Mouse (Mus musculus): ENCODE results near the gene E130208F15Rik.

DNA sequence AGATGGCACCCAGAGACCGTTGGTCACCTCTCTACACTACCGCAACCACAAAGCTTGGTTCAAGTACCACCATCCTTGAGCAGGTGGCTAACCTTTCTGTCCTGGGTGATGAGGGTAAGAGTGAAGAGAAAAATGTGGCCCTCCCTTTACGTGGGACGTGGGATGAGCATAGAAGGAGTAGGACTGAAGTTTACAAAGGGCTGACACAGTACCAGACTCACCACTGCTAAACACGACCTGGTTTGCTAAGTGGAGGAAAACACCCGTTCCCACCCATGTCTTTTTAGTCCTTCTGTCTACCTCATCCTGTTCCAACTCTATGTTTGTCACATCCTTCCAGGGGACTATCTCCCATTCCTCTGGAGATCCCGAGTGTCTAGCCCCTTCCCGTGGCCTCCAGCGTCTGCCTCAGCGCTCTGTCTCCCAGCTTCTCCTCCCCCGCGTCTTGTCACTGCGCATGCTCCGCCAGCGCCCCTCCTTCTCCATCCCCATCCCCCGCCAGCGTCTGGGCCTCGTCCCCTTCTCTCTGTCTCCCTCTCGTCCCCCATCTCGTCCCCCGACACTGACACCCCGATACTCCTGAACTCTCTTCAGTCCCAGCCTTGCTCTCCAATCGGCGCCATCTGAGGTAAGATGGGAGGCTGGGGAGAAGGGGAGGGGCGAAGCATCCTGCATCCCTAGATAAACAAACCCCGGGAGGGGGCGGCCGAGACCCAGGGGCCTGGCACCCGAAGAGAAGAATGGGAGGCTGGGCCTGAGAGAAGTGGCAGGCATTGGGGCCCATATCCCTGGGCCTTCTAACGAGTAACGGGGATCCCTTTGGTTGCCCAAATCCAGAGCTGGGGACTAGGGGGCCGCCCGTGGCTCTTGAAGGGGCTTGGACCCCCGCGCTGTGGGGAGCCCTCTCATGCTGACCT lies 30.1 kb upstream of the E130208F15Rik start, which contains the start of gene Clip3:
- TF ChIP-seq CTCF (IDR thresholded peaks at IDR 0.05; ENCODE audit: low read depth): no peak
- TF ChIP-seq EP300 (optimal IDR thresholded peaks at IDR 0.05): no peak
